Mouse (Mus musculus) midbrain, embryonic 14.5 days (tissue): ENCODE data around the gene Syn3. TPM values are rescaled to one million over a fixed set of nuclear protein-coding genes. Genes with fewer than 3 reads are reported as not detected.
"Not testable (repeated sequence)": the region's sequence is repeated elsewhere in the genome, so short reads cannot be mapped to it uniquely, and the experiment has no call there.

Experiments used
- ATAC-seq: fragments of 200-750 bp; cut with Nextera tagmentation; 2 replicates; pipeline ENCODE4 v1.8.0; 2017; ENCODE audit warnings: moderate number of reproducible peaks, moderate library complexity; ENCODE audit not compliant: low FRiP score, low TSS enrichment
- DNase-seq: peaks from one replicate; pipeline ENCODE4 v3.0.0-alpha.2; 2015
- H3K27ac ChIP-seq: fragments of 300-500 bp; sonication (generic); replicated peaks from 2 replicates; pipeline ENCODE4 v1.5.1; 2014; ENCODE audit warnings: mild to moderate bottlenecking, low read depth, low read length, moderate library complexity
- H3K27me3 ChIP-seq: fragments of 300-500 bp; sonication (generic); 2 replicates; pipeline ENCODE4 v1.6.1; 2014; ENCODE audit warnings: low read length, control low read depth, mixed read lengths; ENCODE audit not compliant: control insufficient read depth, insufficient read depth
- H3K36me3 ChIP-seq: fragments of 300-500 bp; sonication (generic); 2 replicates; pipeline ENCODE4 v1.6.1; 2014; ENCODE audit warnings: low read length, control low read depth; ENCODE audit not compliant: control insufficient read depth, insufficient read depth
- H3K4me1 ChIP-seq: fragments of 300-500 bp; sonication (generic); 2 replicates; pipeline ENCODE4 v1.6.1; 2014; ENCODE audit warnings: mild to moderate bottlenecking, antibody characterized with exemption, low read length, control low read depth; ENCODE audit not compliant: control insufficient read depth, insufficient read depth
- H3K4me2 ChIP-seq: fragments of 300-500 bp; sonication (generic); 2 replicates; pipeline ENCODE4 v1.6.1; 2014; ENCODE audit warnings: mild to moderate bottlenecking, low read length, moderate library complexity
- H3K4me3 ChIP-seq: fragments of 300-500 bp; sonication (generic); replicated peaks from 2 replicates; pipeline ENCODE4 v1.5.1; 2014; ENCODE audit warnings: low read depth, low read length
- H3K9ac ChIP-seq: fragments of 300-500 bp; sonication (generic); replicated peaks from 2 replicates; pipeline ENCODE4 v1.6.1; 2014; ENCODE audit warnings: mild to moderate bottlenecking, low read length, moderate library complexity
- H3K9me3 ChIP-seq: fragments of 300-500 bp; sonication (generic); 2 replicates; pipeline ENCODE4 v1.6.1; 2016; ENCODE audit warnings: low read length, control low read depth, mixed read lengths; ENCODE audit not compliant: control insufficient read depth
- WGBS: fragments of 180-500 bp; shearing (Covaris S2); extraction: QIAGEN DNeasy Blood & Tissue Kit; methylation state at CpG from one replicate; pipeline ENCODE4 v1.1.7; 2014; 5-methylcytosine and 5-hydroxymethylcytosine counted together
- polyA plus RNA-seq: library from polyadenylated mRNA; unstranded; fragments of >200 nt; fragmentation: Nextera tagmentation; extraction: Ambion mirVana; gene quantifications from 2 replicates; pipeline ENCODE4 v1.2.1, GENCODE M21; 2014

The Syn3 gene
- polyA plus RNA-seq, 1 experiment from 2014 or later: 25.6 TPM

- Histone ChIP-seq H3K4me2 (no peak overlapping the region), H3K9me3 (no peaks in the 10 kb centered on the region), H3K36me3 (no peaks in the 10 kb centered on the region), H3K27ac (no peak overlapping the region), H3K4me3 (no peak overlapping the region), H3K27me3 (no peaks in the 10 kb centered on the region), H3K4me1 (no peaks in the 10 kb centered on the region), H3K9ac (no peak overlapping the region)
- 85% methylated on average over 6 of the region's 6 CpGs for WGBS
- DNase-seq (no peak), ATAC-seq (no peak)
These were observed 363.8 kb downstream of the Syn3 start for GRCm38 (mm10) chr10:86134848-86135247.

- Histone ChIP-seq H3K4me2 (no peak overlapping the region), H3K4me1 (no peaks in the 10 kb centered on the region), H3K27ac (no peak overlapping the region), H3K9me3 (no peaks in the 10 kb centered on the region), H3K27me3 (no peaks in the 10 kb centered on the region), H3K36me3 (no peaks in the 10 kb centered on the region), H3K9ac (no peak overlapping the region), H3K4me3 (no peak overlapping the region)
- DNase-seq (no peak), ATAC-seq (no peak)
- 79% methylated on average over 5 of the region's 5 CpGs for WGBS
These were observed 364.4 kb downstream of the Syn3 start for GRCm38 (mm10) chr10:86134336-86134735.

- H3K4me3 ChIP-seq: no peak overlapping the region
- no peaks in the 10 kb centered on the region for H3K27me3 ChIP-seq
- H3K36me3 ChIP-seq: no peaks in the 10 kb centered on the region
- no peaks in the 10 kb centered on the region for H3K9me3 ChIP-seq
- no peak overlapping the region for H3K9ac ChIP-seq
- no peaks in the 10 kb centered on the region for H3K4me1 ChIP-seq
- H3K4me2 ChIP-seq: no peak overlapping the region
- DNase-seq (no peak), ATAC-seq (no peak)
- 88% methylated on average over 10 of the region's 10 CpGs for WGBS
- no peak overlapping the region for H3K27ac ChIP-seq
These were observed 366.2 kb downstream of the Syn3 start for GRCm38 (mm10) chr10:86132420-86132956.

GRCm38 (mm10) chr10:86129046-86129445, 369.6 kb downstream of the Syn3 start:
- no peak overlapping the region for H3K9ac ChIP-seq
- no peaks in the 10 kb centered on the region for H3K36me3 ChIP-seq
- no peaks in the 10 kb centered on the region for H3K27me3 ChIP-seq
- no peak for ATAC-seq
- H3K27ac ChIP-seq: no peak overlapping the region
- WGBS: 96% methylated on average over 6 of the region's 6 CpGs
- no peak for DNase-seq
- H3K9me3 ChIP-seq: no peaks in the 10 kb centered on the region
- no peaks in the 10 kb centered on the region for H3K4me1 ChIP-seq
- H3K4me3 ChIP-seq: no peak overlapping the region
- H3K4me2 ChIP-seq: no peak overlapping the region

- Histone ChIP-seq H3K36me3 (no peaks in the 10 kb centered on the region), H3K9ac (no peak overlapping the region), H3K4me1 (no peaks in the 10 kb centered on the region), H3K9me3 (no peaks in the 10 kb centered on the region), H3K4me2 (no peak overlapping the region), H3K27ac (no peak overlapping the region), H3K4me3 (no peak overlapping the region), H3K27me3 (no peaks in the 10 kb centered on the region)
- WGBS: 93% methylated on average over 11 of the region's 11 CpGs
- no peak for ATAC-seq
- no peak for DNase-seq
These were observed 372.2 kb downstream of the Syn3 start for GRCm38 (mm10) chr10:86126478-86126877.

- no peak for ATAC-seq
- 92% methylated on average over 2 of the region's 2 CpGs for WGBS
- no peak for DNase-seq
- Histone ChIP-seq H3K27ac (no peak overlapping the region), H3K4me3 (no peak overlapping the region), H3K4me1 (no peaks in the 10 kb centered on the region), H3K9me3 (no peaks in the 10 kb centered on the region), H3K9ac (no peak overlapping the region), H3K27me3 (no peaks in the 10 kb centered on the region), H3K4me2 (no peak overlapping the region), H3K36me3 (no peaks in the 10 kb centered on the region)
These were observed 373.3 kb downstream of the Syn3 start for GRCm38 (mm10) chr10:86125421-86125820.

GRCm38 (mm10) chr10:86124115-86124514, 374.6 kb downstream of the Syn3 start:
- no peak overlapping the region for H3K4me3 ChIP-seq
- H3K9me3 ChIP-seq: no peaks in the 10 kb centered on the region
- no peaks in the 10 kb centered on the region for H3K4me1 ChIP-seq
- H3K27ac ChIP-seq: no peak overlapping the region
- no peak overlapping the region for H3K9ac ChIP-seq
- H3K27me3 ChIP-seq: no peaks in the 10 kb centered on the region
- H3K36me3 ChIP-seq: no peaks in the 10 kb centered on the region
- no peak for ATAC-seq
- no peak overlapping the region for H3K4me2 ChIP-seq
- 81% methylated on average over 4 of the region's 4 CpGs for whole genome bisulfite sequencing
- no peak for DNase-seq

GRCm38 (mm10) chr10:86123224-86123623, 375.5 kb downstream of the Syn3 start:
- WGBS: 87% methylated on average over 2 of the region's 2 CpGs
- DNase-seq (no peak), ATAC-seq (no peak)
- Histone ChIP-seq H3K36me3 (no peaks in the 10 kb centered on the region), H3K27me3 (no peaks in the 10 kb centered on the region), H3K9me3 (no peaks in the 10 kb centered on the region), H3K4me1 (no peaks in the 10 kb centered on the region), H3K9ac (no peak overlapping the region), H3K27ac (no peak overlapping the region), H3K4me3 (no peak overlapping the region), H3K4me2 (no peak overlapping the region)

- not testable (repeated sequence) for H3K4me1 ChIP-seq, H3K4me3 ChIP-seq, H3K27me3 ChIP-seq, ATAC-seq, DNase-seq, H3K27ac ChIP-seq, H3K9ac ChIP-seq, H3K36me3 ChIP-seq, H3K4me2 ChIP-seq, H3K9me3 ChIP-seq
- WGBS: 95% methylated on average over 10 of the region's 10 CpGs
These were observed 376.2 kb downstream of the Syn3 start for GRCm38 (mm10) chr10:86122456-86122855.
